Mouse (Mus musculus) heart, adult 9 months (tissue): ENCODE measurements around the gene Cacna1g.

Experiments used
- DNase-seq, 2 experiments: peaks; one replicate each; pipeline ENCODE4 v3.0.0; 2022; ENCODE audit warnings: low spot score in 2 of 2

Cacna1g gene

DNA sequence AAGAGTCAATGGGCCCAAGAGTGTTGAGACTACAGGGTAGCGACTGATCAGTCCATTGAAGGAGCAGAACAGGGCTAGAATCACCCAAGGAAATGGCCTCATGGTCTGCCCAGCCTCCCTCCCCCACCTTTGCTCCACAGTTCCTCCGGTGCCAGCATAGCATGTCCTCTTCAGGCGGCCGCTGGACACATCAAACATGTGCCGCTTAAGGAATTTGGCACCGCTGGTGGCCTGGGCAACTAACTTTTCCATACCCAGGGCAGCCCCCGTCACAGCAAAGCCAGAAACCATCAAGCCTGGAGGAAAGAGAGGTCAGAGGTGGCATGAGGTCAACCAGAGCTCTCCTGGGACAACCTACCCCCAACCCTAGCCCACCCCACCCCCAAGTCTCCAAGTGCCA is 8.0 kb upstream of the Cacna1g start:
- DNase-seq: no peak

DNA sequence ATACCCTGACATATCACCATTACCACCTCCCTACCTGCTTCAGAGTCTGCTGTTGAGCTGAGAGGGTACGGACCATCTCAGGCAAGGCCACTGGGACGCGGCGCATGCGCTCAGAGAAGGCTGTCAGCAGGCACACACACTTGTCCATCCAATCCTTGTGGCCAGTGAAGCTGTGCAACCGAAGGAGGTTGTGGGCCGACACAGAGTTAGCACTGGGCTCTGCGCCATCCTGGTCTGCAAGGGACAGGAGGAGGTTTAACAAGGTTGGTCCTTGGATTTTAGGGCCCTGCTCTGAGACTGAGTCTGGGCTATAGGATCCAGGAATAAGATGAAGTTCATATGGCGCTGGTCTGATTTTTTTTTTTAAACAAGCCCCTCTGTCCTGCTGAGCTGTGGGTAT is 6.4 kb upstream of the Cacna1g start:
- DNase-seq: no peak

DNA sequence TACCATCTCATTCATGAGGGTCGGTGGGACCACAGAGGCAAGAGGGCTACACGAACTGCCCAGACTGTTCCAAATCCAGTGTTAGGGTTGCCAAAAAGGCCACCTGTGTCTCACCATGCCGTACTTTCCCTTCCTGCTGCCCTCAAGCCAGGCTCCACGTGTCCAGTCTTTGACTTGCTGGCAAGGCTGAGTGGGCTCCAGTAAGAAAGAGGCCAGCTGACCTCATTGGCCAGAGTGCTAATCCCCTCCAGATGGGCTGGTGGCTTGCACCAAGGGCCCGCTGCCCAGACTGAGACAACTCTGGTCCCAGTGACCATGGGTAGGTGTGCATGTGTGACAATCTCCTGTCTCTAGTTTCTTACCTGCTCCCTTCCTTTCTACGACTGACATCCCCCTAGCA is 3.7 kb upstream of the Cacna1g start:
- DNase-seq: no peak

DNA sequence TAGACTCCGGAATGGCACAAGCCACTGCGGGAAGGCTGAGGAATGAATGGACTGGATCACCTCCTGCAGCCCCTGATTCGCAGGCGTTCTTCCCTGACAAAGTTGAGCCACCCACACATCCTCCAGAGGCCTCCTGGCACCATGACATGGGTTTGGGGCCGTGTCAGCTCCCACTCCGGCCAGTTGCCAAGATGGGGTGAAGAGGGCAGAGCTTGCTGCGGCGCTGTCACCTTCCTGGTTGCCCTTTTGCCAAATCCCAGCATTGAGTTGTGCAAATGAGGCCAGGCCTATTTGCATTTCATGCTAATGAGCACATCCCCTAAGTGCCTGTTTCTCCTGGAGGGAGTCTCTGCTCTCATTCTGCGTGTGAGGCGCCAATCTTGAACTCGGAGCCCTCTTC is 1.7 kb upstream of the Cacna1g start:
- no peak for DNase-seq

DNA sequence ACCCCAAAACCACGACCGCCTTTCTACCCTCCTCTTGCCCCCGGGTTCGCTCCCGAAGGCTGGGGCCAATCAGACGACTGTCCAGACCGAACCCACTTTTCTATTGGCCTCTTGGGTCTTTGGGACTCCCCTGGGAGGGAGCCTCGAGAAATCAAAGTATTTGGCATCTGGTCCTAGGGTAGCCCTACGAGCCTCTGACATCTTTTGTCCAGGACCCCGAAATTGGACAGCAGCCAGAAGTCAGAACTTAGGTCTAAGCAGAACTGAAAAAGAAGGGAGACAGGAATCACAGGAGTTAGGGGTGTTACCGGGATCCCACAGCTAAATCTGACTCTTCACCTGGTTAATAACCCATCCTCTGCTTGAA is 529 bp upstream of the Cacna1g start:
- DNase-seq: no peak

DNA sequence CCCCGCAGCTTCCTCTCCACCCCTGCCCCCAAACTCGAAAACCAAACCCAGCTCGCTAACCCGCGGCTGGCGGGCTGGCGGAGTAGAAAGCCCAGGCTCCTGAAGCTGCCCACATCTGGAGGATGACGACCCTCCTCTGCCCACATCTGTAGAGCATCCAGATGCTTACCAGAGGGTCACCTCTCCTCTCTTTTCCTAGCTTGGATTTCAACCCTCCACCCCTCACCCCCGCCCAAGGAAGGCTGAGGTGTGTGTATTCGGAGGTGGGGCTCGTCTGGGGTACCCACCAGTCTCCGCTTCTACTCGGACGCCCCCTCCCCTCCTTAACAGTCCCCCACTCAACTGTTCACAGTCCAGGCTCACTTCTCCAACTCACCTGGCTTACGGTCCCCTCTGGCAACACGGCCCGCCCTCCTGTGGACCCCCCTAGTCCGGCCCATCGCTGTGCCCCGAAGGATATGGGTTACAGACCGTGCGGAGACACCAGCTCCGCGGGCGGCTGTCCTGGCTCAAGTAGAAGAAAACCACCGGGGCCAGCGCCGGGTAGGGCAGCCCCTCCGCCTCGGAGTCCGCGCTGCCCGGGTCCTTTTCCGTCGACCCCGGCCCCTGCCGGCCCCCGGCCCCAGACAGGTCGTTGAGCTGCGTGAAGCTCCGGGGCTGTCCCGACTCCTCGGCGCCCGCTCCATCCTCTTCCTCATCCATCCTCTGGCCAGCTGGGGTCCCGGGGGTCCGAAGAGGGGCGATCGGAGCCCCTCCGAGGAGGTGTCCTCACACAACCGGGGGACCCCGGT is 887 bp downstream of the Cacna1g start:
- no peak for DNase-seq

DNA sequence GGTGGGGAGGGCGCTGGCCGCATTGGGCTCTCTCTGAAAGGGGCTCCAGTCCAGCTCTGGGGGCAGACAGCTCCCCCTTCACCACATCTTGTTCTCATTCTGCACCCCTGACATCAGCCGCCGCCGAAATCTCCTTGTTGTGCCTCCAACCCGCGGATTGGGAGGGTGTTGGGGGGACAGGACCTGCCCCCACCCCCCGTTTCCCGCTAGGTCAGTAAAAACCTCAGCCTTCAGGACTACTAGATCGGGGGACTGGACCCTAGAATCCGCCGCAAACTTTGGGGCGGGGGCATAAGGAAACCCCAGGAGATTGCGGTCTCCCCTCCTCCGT is 1.4 kb downstream of the Cacna1g start:
- DNase-seq: no peak

DNA sequence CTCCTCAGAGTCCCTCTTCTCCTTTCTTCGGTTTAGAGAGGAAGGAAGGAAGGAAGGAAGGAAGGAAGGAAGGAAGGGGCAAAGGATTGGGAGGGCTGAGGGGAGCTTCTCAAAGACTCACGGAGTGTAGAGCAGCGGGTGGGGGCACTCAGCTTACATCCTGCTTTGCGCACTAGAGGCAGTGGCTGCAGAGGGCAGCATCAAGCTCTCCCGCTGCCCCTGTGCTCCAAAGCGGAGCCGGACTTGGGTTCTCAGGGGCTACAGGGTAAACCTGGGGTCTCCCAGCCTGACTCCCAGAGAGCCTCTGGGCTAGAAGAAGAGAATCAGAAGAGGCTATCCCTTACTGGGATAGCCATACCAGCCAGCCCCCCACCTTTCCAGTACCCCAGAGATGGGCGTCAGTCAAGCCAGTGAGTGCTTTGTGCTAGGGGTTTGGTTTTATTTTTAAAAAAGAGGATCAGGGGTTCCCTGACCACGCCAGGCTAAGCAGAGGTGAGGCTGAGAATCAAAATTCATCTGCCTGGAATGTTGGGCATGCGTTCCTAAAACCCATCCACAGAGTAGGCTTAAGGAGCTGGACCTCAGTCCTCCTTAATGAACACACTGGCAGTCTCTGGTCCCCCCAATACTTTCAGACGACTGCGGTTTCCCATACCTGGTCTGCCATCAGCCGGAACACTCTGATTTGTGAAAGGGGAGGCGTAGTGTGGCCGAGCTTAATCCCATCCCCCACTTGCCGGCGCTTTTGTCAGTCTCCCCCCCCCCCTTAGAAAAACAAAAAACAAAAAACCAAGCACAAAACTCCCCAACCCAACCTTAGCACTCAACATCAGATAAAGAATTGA is 2.0 kb downstream of the Cacna1g start:
- DNase-seq: no peak

DNA sequence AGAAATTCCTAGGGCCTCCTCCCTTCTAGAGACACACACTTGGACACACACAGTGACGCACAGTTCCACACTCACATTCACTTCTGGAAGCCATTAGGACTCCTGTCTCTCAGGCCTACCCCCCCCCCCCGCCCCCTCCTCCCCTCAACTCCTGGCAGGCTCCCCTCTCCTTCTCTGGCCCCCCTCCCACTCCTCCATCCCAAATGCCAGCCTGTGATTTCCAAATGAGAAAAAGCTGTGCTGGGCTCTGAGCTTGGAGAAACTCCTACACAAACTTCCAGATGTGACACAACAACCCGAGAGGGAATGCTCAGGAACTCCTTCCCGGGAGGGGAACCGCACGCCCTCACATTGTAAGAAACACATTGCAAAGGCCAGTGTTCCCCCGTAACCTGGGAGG is 3.6 kb downstream of the Cacna1g start:
- no peak for DNase-seq

DNA sequence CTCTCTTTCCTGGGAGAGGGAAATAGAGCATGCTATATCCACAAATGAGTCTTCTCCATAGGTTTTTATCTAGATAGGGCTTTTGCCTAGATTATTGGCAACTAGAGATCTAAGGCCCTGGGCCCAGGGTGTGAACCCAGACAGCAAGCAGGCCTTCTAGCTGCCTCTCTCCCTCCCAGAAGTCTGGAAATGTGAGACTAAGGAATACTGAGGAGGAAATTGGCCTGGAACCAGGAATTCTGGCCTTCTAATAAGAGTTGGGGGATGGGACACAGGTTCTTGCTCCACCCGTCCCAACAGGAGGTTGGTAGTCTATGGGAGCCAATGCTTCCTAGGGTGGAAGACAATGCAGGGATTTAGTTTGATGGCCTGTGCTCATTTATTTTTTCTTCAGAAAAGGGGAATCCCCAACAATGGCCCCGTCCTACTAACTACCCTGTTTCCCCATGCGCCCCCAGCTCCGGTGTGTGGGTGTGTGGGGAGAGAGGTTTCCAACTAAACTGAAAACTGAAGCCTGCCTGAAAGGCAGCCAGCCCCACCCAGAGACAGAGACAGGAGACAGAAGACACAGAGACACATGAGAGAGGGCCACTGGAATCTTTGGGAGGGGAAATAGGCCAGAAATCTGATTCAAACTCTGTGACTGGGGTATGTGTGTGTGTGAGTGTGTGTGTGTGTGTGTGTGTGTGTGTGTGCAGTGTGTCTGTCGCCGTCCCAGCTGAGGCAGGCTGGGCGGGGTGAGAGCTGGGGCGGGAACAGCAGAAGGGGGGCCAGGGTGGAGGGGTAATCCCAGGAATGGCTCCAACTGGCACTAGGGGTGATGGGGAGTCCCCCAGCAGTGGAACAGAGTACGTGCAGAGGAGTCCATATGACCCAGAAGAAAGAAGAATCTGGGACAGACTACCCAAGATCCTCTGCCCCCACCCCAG is 4.6 kb downstream of the Cacna1g start:
- no peak for DNase-seq

DNA sequence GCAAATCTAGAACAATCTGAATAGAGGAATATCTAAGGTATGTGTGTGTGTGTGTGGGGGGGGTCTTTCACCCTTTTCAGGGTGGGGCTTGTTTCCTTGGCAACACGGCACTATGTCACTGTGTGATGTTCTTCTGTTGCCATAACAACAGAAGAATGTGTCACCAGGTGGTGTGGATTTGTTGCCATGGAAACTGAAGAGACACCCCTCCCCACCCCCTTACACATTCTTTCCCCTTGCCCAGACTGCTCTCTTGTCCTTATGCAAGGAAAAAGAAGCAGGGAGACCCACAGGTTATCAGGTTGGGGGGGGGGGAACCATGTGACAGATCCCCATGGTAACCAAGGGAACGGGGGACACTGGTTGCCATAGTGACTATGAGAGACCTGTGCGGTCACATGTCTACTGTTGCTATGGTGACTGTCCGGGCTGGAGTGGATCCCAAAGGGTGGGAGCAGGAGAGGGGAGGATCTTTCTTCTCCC is 5.4 kb downstream of the Cacna1g start:
- no peak for DNase-seq

DNA sequence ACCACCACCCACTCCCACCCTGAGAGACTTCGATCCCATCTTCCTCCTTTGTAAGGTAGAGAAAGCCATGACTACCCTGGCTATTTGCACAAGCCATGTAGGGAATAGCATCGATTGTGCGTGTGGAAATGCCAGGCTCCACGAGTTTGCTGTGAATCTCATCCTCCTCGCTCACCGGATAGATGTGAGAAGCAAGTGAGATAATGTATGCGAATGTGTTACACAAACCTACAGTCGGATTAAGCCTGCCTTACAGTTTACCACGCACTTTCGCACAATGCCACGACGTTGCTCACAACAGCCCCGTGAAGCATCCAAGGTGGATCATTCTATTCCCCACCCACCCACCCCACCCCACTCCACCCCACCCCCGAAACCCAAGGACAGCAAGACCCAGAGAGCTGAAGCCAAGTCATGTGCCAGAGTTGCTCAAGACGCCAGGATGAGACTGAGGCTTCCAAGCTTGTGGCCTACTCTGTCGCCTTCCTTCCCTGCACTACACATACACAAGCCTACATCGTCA is 7.6 kb downstream of the Cacna1g start:
- DNase-seq: no peak

DNA sequence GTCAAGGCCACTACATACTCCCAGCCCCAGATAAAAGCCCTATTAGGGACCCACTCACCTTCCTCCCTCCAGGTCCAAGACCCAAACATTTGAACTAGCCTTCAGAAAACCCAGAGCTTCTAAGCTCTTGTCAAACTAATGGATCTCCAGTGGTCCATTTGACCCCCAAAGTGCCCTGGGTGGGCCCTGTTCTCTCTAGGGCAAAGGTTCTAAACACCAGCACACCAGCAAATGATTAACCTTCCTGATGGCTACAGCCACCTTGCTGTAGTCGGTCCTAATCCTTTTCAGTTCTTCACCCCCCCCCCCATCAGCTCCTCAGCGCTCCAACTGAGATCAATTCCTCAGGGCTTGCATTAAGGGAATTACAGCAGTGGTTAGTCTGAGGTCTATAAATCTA is 9.8 kb downstream of the Cacna1g start:
- DNase-seq: no peak

DNA sequence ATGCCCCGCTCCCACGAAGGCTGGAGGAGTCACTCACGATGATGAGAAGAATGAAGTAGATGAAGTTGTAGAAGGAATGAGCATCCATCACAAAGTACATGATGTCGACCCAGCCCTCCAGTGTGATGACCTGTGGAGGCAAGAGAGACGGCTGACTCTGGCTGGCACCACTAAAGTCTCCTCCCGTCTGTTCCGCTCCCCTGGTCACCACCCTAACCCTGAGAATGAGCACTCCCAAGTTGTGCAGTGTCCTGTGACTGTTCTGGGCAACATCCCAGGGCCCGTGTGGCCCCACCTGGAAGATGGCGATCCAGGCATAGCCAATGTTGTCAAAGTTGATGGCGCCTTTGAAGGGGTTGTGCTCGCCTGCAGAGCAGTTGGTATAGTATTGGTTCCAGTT is 12.1 kb downstream of the Cacna1g start:
- DNase-seq: no peak

DNA sequence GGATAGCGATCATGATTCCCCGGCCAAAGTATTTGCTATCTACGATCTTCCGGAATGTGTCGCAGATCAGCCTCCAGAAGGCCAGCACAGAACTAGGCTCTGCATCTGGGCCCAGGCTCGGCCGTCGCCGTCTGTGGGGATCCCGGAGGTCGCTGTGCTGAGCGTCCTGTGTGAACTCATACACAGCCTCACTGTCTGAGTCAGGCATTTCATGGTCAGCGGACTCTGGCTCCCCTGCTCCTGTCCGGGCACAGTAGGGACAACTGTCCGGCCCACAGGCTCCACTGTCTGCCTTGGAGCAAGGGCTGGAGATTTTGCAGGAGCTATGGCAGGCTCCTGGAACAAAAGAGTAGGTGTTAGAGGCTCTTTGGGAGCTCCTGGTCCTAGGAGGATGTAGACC is 17.0 kb downstream of the Cacna1g start:
- DNase-seq: no peak

DNA sequence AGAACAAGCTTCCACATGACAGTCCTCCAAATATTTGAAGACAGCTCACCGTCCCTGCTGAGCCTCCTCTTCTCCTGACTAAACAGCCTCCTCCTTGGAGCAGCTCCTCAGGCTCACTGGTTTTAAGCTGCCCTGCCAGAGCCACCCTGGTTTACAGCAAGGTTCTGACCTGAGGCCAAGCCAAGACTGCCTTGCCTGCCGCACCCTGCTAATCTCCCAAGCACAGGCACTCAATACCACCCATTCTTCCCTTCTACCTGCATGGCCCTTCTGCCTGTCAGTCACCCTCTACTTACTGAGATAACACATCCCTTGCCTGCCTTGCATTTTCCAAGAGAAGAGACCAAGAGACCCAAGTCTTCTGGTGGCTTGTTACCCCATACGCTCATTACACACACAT is 17.7 kb downstream of the Cacna1g start:
- DNase-seq: no peak

DNA sequence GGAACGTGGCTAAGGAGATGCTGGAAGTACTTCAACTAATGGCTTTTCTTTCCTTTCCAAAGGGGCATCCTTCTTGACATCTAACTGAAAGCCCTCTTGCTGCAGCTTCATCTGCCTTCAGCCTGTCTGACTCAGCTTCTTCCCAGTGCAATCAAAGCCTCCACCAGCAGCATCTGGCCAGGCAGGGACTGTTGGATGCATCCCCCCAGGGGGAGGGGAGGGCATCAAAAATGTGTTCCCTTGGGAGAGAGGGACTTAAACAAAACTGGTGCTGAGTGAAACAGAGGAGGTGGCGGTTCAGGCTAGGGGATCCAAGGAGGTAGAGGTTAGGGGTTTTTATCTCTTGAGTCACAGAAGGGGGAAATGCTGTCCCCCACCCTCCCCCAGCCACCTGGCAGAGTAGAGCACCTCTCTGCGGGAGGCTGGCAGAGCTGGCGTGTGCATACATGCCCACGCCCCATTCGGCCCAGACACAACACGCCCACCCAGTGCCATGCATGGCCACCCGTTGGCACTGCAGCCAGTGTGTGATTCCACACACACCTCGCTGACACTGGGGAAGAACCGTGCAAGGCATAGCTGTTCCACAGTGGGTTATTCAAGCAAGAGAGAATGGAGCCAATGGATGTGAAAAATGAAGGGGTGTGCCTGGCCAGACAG is 18.7 kb downstream of the Cacna1g start:
- no peak for DNase-seq

DNA sequence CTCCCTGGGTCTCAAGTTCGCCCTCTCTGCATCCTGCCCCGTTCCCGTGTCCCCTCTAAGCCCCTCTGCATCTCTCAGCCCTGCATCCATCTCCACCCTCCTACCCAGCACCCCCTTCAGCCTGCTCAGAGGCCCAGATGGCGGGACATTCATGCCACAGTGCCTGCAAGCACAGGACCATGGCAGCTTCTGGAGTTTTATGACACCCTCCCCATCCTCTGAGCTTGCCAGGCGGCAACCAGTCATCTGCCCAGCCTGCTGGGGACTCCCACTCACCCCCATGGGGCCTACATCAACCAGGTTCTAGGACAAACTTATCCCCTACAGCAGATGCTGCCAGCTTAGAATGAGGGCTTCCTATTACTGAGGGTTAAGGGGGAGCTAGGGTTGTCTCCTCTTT is 19.2 kb downstream of the Cacna1g start:
- DNase-seq: no peak

DNA sequence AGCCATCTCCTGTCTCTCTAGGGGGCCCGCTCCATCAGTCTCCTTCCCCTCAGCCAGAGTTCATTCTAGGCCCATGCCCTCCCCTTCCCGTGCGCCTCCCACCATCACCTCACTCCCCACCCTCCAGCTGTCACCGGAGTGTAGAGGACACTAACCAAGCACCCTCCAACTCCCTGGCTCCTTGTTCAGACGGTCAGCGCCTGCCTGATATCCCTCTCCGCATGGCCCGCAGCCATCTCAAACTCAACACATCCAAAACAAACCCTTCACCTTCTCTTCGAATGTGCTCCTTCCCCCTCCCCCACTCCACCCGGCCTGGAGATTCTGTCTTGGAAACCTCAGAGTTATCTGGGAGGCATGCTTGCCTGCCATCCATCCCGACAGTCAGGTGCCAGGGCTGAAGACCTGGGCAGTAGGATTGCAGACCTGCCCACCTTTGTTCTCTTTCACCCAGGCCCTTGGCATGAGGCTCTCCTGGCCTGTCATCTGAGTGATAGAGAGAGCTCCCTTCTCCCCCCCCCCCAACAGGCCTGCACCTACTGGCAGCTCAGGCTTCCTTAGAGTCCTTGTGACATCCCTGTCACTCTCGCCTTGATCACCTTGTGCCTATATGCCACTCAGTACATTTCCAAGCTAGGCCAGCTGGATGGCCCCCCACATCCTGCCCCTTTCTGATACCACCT is 22.8 kb downstream of the Cacna1g start:
- DNase-seq: peak; percentile 80 to 81

DNA sequence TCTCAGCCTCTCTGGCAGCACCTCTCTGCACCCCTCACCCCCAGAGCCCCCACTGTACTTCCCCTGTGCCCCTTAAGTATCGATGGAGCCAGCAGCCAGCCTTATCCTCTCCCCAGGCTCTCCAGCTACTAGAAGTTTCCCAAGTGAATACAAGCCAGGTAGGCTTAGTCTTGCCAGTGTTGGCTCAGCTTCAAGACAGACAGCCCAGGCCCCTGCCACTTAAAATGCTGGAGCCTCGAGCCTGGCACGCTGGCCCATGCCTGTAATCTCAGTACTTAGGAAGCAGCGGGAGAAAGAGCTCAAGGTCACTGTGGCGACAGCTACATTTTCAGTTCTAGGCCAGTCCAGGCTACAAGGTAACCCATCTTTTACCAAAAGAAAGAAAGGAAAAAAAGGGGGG is 24.1 kb downstream of the Cacna1g start:
- peak; percentile 69 to 72 for DNase-seq

DNA sequence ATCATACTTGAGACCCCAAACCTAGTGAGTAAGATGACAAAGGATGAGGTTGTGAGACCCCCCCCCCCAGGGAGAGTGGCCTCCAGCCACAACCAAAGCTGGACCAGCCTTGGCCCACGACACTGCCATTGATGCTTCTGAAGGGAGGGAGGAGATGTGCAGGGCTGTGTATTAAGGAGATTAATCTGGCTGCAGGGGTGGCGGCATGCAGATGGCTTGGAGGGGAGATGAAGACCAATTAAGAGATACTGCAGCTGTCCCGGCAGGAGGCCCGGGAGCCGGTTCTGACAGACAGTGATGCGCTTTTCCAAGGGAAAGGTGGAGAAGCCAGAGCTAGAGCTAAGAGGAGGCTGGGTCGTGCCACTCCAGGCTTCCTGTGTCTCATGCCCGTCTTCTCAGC is 24.8 kb downstream of the Cacna1g start:
- DNase-seq: no peak
